Mouse (Mus musculus) frontal cortex, postnatal 25 days (tissue): Measurements from ENCODE around the gene AA792892.
"Not testable (repeated sequence)": the region's sequence is repeated elsewhere in the genome, so short reads cannot be mapped to it uniquely, and the experiment has no call there.

Experiments
- DNase-seq, 2 experiments: peaks; one replicate each; pipeline ENCODE4 v3.0.0; 2022; ENCODE audit warnings: low spot score in 2 of 2

AA792892 gene

GRCm38 (mm10) chr5:94339449-94339848 lies at the start of gene AA792892:
AA792892 (plus strand) TSS chr5:94339749.
- not testable (repeated sequence) for DNase-seq

GRCm38 (mm10) chr5:94306696-94307095 lies 32.9 kb upstream of the AA792892 start, which contains the start of gene A430089I19Rik:
A430089I19Rik (minus strand) TSS chr5:94306796.
- not testable (repeated sequence) for DNase-seq

- DNase-seq, result not testable (repeated sequence)
Measured at GRCm38 (mm10) chr5:94314135-94314534, 25.4 kb upstream of the AA792892 start, which contains the start of gene Gm6502. Gm6502 (plus strand) TSS chr5:94314435.
